Mouse (Mus musculus): ENCODE data around the gene Hnrnpa3. TPM values are rescaled to one million over a fixed set of nuclear protein-coding genes. Genes with fewer than 3 reads are reported as not detected.

Hnrnpa3 gene
- total and polyA plus RNA-seq, 3 experiments: 126 to 437 (median 342) TPM

- no peak for DNase-seq (ENCODE audit: low read depth, low spot score)
- TF ChIP-seq ZKSCAN1 (IDR thresholded peaks at IDR 0.05; ENCODE audit: low read depth, low read length): no peak
- TF ChIP-seq HCFC1 (IDR thresholded peaks at IDR 0.05; ENCODE audit: low read depth, low read length): no peak
- TF ChIP-seq SIN3A (IDR thresholded peaks at IDR 0.05; ENCODE audit: low read length): no peak
- TF ChIP-seq MAFK (IDR thresholded peaks at IDR 0.05; ENCODE audit: borderline replicate concordance, low read depth, low read length): no peak
- no peak for TF ChIP-seq MXI1 (IDR thresholded peaks at IDR 0.05; ENCODE audit: low read depth, low read length)
- TF ChIP-seq CHD2 (IDR thresholded peaks at IDR 0.05; ENCODE audit: low read length): no peak
- TF ChIP-seq USF1 (IDR thresholded peaks at IDR 0.05; ENCODE audit: low read depth, low read length): no peak
- no peak for TF ChIP-seq CTCF (IDR thresholded peaks at IDR 0.05 in 2 of 3, conservative IDR thresholded peaks at IDR 0.05 in 1 of 3; ENCODE audit: control insufficient read depth in 1 of 3, insufficient read depth in 1 of 3, low read depth in 2 of 3, low read length in 3 of 3, poor library complexity in 1 of 3, severe bottlenecking in 1 of 3)
- no peak for TF ChIP-seq GATA1 (IDR thresholded peaks at IDR 0.05; ENCODE audit: low read depth, low read length)
- no peak for TF ChIP-seq TCF12 (IDR thresholded peaks at IDR 0.05; ENCODE audit: low read depth, low read length)
- no peak for TF ChIP-seq POLR2AphosphoS2 (IDR thresholded peaks at IDR 0.05; ENCODE audit: low read length)
- no peak for TF ChIP-seq KAT2A (conservative IDR thresholded peaks at IDR 0.05; ENCODE audit: low read depth, low read length)
- no peak for TF ChIP-seq MYC (IDR thresholded peaks at IDR 0.05; ENCODE audit: low read depth, low read length)
- no peak for TF ChIP-seq MEF2A (IDR thresholded peaks at IDR 0.05; ENCODE audit: extremely low read depth, insufficient replicate concordance, low read depth, low read length, poor library complexity, severe bottlenecking)
- TF ChIP-seq CHD1 (IDR thresholded peaks at IDR 0.05; ENCODE audit: low read depth, low read length): no peak
- no peak for TF ChIP-seq ZNF384 (IDR thresholded peaks at IDR 0.05; ENCODE audit: low read depth, low read length)
- TF ChIP-seq ETS1 (IDR thresholded peaks at IDR 0.05; ENCODE audit: low read depth, low read length): no peak
- TF ChIP-seq E2F4 (IDR thresholded peaks at IDR 0.05; ENCODE audit: borderline replicate concordance, low read depth, low read length): no peak
- TF ChIP-seq ZMIZ1 (IDR thresholded peaks at IDR 0.05; ENCODE audit: low read depth, low read length): no peak
- no peak for TF ChIP-seq UBTF (IDR thresholded peaks at IDR 0.05; ENCODE audit: borderline replicate concordance, insufficient read depth, low read depth, low read length)
- Histone ChIP-seq H3K9ac (ENCODE audit: control insufficient read depth, low read depth, low read length, poor library complexity, severe bottlenecking) (no peak overlapping the region), H3K4me3 (ENCODE audit: control insufficient read depth in 1 of 2, insufficient read depth in 1 of 2, low read depth in 2 of 2, low read length in 2 of 2) (no peak overlapping the region), H3K79me2 (ENCODE audit: control insufficient read depth, insufficient read depth, low read length, poor library complexity) (no peaks in the 10 kb centered on the region), H3K9me3 (replicated peaks; ENCODE audit: insufficient read depth, low read length) (no peaks in the 10 kb centered on the region), H3K27me3 (ENCODE audit: control insufficient read depth in 1 of 2, insufficient read depth in 2 of 2, low read length in 2 of 2) (no peaks in the 10 kb centered on the region), H3K36me3 (ENCODE audit: control insufficient read depth in 1 of 2, insufficient read depth in 2 of 2, low read length in 2 of 2) (no peaks in the 10 kb centered on the region; a peak in 1 of 4 replicates), H3K27ac (ENCODE audit: control insufficient read depth, low read depth, low read length) (no peak overlapping the region), H3K4me1 (ENCODE audit: control insufficient read depth in 1 of 2, insufficient read depth in 2 of 2, low read length in 2 of 2) (no peaks in the 10 kb centered on the region)
Measured at GRCm38 (mm10) chr2:75642795-75643550, 16.1 kb upstream of the Hnrnpa3 start.

- no peaks in the 10 kb centered on the region for H3K9me3 ChIP-seq (replicated peaks; ENCODE audit: insufficient read depth, low read length)
- H3K4me1 ChIP-seq (ENCODE audit: control insufficient read depth in 1 of 2, insufficient read depth in 2 of 2, low read length in 2 of 2): no peaks in the 10 kb centered on the region
- TF ChIP-seq TCF12 (IDR thresholded peaks at IDR 0.05; ENCODE audit: low read depth, low read length) (no peak), NRF1 (IDR thresholded peaks at IDR 0.05; ENCODE audit: insufficient read depth, low read depth, low read length, poor library complexity, severe bottlenecking) (no peak)
- DNase-seq (ENCODE audit: low read depth, low spot score): no peak
- H3K4me3 ChIP-seq (ENCODE audit: control insufficient read depth in 1 of 2, insufficient read depth in 1 of 2, low read depth in 2 of 2, low read length in 2 of 2): no peak overlapping the region
- H3K79me2 ChIP-seq (ENCODE audit: control insufficient read depth, insufficient read depth, low read length, poor library complexity): no peaks in the 10 kb centered on the region
- no peaks in the 10 kb centered on the region; a peak in 1 of 4 replicates for H3K36me3 ChIP-seq (ENCODE audit: control insufficient read depth in 1 of 2, insufficient read depth in 2 of 2, low read length in 2 of 2)
- no peaks in the 10 kb centered on the region for H3K27me3 ChIP-seq (ENCODE audit: control insufficient read depth in 1 of 2, insufficient read depth in 2 of 2, low read length in 2 of 2)
- no peak overlapping the region for H3K9ac ChIP-seq (ENCODE audit: control insufficient read depth, low read depth, low read length, poor library complexity, severe bottlenecking)
- H3K27ac ChIP-seq (ENCODE audit: control insufficient read depth, low read depth, low read length): no peak overlapping the region
Measured at GRCm38 (mm10) chr2:75643950-75644349, 15.1 kb upstream of the Hnrnpa3 start.
